Mouse (Mus musculus): ENCODE measurements at regions not wholly inside any gene's neighbourhood (a gene's known extent, or its start where the extent isn't known, plus 50 kb on each side); places are given as distances from the start of the nearest gene placed in this dataset.

DNA sequence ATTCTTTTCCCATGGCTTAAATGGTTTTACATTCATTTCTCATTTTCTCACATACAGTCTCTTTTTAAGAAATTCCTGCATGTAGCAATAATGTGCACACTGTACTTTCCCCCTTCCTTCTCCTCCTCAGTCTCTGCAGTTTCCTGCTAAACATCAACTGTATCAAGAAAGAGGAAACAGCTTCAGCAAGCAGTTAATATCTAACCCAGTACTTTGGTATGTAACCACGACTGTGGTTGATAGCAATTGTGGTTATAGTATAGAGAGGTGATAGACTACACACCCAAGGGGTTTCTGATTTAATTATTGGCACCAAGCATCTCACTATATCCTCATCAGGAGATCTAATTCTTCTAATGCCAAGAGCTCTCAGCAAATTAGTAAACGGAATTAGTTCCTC lies 52.8 kb upstream of the Eci2 start:
- in situ Hi-C loops (cut with MboI, MseI) = loop anchor here (10.0 kb wide), 1 partner anchor 865 kb away; no protein-coding TSS in a partner anchor

GRCm38 (mm10) chr13:35085386-35085785 lies 58.5 kb upstream of the Eci2 start:
- in situ Hi-C loops (cut with MboI, MseI) = no loop called here

GRCm38 (mm10) chr13:35087246-35088040 lies 60.5 kb upstream of the Eci2 start:
- in situ Hi-C loops (cut with MboI, MseI) = no loop called here

- in situ Hi-C loops (cut with MboI, MseI) = no loop called here
Observed at GRCm38 (mm10) chr13:35091155-35091554, 64.3 kb upstream of the Eci2 start.

DNA sequence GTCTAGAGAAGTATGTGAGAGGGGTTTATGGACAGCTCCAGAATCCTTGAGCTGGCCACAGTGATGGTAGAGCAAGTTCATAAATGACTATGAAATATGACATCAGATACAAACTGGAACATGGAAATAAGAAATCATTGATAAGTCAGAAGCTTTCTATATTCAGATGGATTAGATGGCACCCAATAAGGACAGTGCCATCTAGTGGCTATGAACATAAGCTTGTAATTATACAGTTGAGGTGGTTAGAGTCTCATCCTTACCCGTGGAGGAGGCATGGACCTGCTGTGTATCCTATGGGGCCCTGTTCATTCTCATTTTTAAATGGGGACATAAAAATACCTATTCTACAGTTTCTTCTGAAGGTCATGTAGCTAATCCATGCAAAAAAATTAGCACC lies 92.9 kb upstream of the Eci2 start:
- in situ Hi-C loops (cut with MboI, MseI) = no loop called here

DNA sequence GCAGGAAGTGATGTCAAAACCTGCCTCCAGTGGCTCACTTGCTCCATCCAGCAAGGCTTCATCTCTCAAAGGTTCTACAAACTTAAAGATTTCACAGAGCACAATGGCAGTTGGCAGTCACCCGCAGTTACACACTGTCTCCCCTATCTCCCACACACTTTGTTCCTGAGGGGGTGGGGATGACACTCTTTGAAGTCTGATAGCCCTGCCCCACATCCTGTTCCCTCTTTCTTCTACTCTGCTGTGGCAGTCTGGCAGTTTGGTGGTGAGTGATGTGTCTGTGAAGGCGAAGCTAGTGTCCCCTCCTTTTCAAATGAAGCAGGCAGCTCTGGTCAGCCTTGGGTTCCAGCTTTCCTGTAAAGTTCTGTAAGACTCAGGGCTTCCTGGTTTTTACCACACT lies 102.6 kb upstream of the Eci2 start:
- in situ Hi-C loops (cut with MboI, MseI) = no loop called here

GRCm38 (mm10) chr13:35131272-35132185 lies 104.6 kb upstream of the Eci2 start:
- in situ Hi-C loops (cut with MboI, MseI) = no loop called here

DNA sequence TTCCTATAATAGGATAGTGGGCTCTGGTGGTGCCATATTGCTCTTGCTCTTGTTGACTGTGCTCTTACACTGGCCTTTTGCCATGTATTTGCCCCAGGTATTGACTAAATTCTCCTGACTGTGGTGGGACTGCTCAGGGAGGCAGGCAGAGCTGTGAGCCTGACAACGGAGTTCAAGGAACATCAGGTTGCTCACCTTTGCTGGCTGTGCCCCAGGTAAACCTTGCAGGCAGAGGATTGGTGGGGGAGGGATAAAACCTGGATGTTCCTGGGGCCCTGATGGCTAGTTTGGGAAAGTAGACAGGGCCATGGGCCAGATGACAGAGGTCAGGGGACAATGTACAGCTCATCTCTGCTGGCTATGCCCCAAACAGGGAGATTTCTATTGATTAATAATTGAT lies 124.7 kb upstream of the Eci2 start:
- in situ Hi-C loops (cut with MboI, MseI) = no loop called here

- in situ Hi-C loops (cut with MboI, MseI) = no loop called here
Observed at GRCm38 (mm10) chr13:35159456-35159855, 132.6 kb upstream of the Eci2 start.

- in situ Hi-C loops (cut with MboI, MseI) = no loop called here
Observed at GRCm38 (mm10) chr13:35160767-35161166, 133.9 kb upstream of the Eci2 start.

DNA sequence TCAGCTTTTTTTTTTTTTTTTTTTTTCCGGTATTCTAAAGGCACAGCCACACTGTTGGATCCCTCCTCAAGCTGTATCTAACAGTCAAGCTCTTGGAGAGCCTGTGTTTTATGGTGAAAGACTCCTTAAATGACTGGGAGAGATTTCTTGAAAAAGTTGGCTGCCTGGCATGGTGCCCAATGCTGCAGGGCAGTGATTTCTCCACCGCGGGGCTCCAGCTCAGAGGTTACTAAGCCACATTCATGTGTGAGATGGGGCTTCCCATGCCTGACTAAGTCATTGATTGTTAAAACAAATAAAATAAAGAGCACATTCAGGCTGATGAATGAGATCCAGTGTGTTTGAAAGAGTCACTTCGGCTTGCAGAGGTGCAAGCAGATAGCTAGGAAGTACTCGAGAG lies 139.2 kb upstream of the Eci2 start:
- in situ Hi-C loops (cut with MboI, MseI) = no loop called here

- in situ Hi-C loops (cut with MboI, MseI) = no loop called here
Observed at GRCm38 (mm10) chr13:35166831-35167541, 140.1 kb upstream of the Eci2 start.

DNA sequence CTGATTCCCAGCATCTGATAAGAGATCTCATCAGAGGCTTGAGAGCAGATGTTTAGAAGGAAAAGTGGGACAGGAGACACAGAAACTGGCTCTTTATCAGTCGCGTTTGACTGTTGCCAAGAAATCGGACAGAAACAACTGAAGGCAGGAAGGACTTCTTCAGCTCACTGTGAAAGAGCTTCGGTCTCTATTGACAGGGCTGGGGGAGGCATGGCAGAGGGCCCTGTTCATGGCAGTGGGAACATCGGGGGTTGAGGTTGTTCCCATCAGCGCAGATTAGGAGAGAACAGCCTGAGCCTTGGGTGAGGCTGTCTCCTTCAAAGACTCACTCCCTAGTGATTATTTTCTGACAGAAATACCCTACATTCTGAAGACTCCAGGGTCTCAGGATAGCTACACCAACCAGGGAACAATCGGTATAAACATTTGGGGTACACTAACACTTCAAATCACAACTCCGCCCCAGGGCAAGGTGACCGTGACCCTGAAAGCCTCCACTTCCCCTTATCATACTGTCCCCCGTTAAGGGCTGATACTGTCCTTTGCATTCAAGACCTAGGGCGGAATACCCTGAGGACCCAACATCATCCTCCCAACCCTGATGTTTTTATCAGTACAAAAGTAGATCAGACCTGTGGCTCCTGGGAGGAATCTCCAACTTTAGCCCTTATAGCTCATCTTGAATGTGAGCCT lies 144.8 kb upstream of the Eci2 start:
- in situ Hi-C loops (cut with MboI, MseI) = no loop called here

- in situ Hi-C loops (cut with MboI, MseI) = no loop called here
Observed at GRCm38 (mm10) chr13:35173522-35173921, 146.6 kb upstream of the Eci2 start.

DNA sequence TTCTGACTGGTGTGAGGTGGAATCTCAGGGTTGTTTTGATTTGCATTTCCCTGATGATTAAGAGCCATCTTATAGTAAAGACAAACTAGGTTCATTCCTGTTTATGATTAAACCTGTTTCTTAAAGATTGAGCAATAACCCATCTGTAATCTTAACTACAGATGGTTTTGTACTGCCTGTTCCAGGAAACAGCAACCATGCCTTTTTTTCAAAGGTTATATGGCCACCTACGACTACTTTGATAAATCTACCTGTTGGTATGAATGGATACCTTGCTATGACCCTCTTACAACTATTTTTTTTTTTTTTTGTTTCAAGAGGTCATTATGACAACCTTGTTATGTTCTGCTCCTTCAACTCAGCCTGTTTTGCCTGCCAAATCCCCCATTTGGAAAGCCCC lies 148.7 kb upstream of the Eci2 start:
- in situ Hi-C loops (cut with MboI, MseI) = no loop called here

DNA sequence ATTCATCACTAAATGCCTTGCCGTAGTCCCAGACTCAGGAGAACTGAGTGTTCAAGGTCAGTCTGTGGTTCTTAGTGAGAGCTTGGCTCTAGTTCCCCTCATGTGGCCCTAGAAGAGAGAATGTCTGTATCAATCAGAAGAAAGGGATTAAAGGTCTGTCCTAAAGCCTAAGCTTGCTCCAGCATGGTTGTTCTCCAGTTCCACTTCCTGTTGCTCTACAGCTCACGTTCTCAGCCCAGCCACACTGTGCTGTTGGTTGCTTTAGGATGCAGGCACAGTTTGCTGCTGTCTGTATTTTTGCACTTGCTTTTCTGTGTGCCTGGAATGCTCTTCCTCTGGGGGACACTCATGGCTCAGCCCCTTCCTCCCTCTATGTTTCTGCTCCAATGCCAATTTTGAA lies 150.4 kb upstream of the Eci2 start:
- in situ Hi-C loops (cut with MboI, MseI) = no loop called here

DNA sequence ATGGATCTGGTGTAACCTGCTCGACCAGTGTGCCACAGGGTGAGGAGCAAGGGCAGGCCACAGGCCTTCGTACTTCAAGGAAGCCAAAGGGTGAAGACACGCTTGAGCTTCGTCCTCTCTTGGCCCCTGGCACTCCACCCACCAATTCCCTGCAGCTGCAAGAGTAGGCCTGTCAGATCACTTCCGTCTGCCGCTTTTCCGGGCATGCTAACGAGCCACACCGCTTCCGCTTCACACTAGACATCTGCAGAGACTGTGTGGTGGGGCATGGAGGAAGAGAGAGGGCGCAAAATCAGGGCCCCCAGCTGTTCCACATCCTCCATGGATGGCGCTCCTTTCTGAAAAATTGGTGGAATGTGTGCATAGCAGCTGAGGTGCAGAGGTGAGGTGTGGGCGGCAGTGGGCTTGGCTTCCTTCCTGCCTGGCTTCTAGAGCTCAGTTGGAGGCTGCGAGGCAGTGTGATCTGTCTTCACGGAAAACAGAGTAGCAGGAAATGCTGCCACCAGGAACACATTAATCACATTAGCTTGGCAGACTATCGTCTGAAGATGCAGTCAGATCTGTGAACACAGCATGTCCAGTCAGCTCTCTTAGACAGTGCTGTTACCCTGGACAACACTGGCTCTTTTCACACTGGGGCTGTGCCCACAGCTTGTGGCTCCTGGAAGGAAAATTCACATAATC lies 162.3 kb upstream of the Eci2 start:
- in situ Hi-C loops (cut with MboI, MseI) = loop anchor here (10.0 kb wide), 1 partner anchor 776 kb away; no protein-coding TSS in a partner anchor

DNA sequence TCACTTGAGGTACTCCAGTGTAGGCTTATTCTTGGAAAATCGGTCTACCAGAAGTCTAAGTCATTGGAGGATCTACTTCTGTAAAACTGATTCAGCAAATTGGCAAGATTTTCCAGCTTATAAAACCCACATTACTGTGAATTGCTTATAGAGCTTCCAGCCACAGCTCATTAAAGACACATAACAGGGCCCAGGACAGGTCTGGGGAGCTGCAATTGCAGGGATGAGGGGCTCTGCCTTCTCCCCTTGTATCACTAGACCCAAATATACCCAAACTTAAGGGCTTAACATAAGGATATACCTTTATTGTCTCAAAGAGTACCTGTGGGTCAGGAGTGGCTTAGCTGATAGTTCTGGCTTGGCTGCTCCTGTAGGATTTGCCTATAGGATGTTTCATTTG lies 175.2 kb upstream of the Eci2 start:
- in situ Hi-C loops (cut with MboI, MseI) = no loop called here

DNA sequence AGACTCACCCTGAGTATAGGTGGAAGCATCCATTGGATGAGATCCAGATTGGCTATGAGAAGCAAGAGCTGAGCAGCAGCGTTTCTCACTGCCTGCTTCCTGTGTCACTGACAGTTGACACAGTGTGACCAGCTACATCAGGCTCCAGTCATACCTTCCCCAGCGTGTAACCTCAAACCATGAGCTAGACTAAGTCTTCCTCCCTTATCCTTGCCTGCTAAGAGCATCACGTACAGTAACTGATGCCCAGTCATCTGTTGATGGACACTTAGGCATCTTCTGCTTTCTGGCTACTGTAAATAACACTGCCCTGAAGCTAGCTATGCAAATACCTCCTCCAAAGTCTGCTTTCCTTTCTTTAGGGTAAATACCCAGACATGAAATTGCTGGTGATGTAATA lies 181.4 kb upstream of the Eci2 start:
- in situ Hi-C loops (cut with MboI, MseI) = no loop called here

DNA sequence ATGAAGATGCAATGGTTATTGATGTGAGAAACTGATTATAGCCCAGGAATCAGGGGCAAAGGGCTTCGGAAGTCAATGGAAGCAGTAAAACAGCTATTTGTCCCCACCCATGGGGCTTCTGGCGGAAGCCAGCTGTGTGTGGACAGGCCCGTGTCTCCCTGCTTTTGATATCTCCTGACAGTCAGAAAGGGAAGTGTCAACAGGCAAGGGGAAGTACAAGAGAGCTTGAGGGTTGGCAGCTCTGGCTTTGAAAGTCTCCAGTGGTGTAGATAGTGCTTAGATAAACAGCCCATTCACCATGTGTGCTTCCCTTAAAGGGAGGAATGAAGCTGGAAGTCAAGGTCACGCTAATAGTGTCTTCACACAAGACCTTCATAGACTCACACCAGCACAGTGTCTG lies 182.7 kb upstream of the Eci2 start:
- in situ Hi-C loops (cut with MboI, MseI) = no loop called here

DNA sequence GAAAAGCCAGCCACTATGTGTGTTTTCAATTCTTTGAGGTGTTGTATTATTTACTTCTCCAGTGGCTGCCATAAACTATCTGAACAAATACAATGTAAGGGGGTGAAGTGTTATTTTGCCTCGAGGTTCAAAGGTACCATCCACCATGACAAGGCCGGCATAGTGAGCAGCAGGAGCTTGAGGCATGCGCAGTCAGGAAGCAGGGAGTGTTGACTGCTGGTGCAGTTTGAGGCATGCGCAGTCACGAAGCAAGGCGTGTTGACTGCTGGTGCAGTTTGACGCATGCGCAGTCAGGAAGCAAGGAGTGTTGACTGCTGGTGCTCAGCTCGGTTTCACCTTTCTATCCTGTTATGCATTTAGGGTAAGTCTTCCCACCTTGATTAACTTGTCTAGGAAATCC lies 184.9 kb upstream of the Eci2 start:
- in situ Hi-C loops (cut with MboI, MseI) = no loop called here

All from T-helper 1 cell (primary cell).